Mouse (Mus musculus): ENCODE measurements around the gene Kcnma1. TPM values are rescaled to one million over a fixed set of nuclear protein-coding genes. Genes with fewer than 3 reads are reported as not detected.

Gene Kcnma1
- polyA plus RNA-seq, 1 experiment: 3.5 TPM

GRCm38 (mm10) chr14:23931671-23932071 is 82.6 kb downstream of the Kcnma1 start:
- H3K4me3 ChIP-seq (ENCODE audit: low read depth, low read length): no peak overlapping the region
- TF ChIP-seq POLR2A (IDR thresholded peaks at IDR 0.05; ENCODE audit: low read depth, low read length) (no peak), CTCF (IDR thresholded peaks at IDR 0.05; ENCODE audit: extremely low read depth, insufficient read length, insufficient replicate concordance, low read depth, low read length) (no peak)
- H3K27ac ChIP-seq (ENCODE audit: insufficient read depth, low read depth, low read length): no peak overlapping the region
- WGBS: 76% methylated on average over 6 of the region's 6 CpGs
- no peaks in the 10 kb centered on the region for H3K4me1 ChIP-seq (ENCODE audit: control insufficient read depth, insufficient read depth, insufficient read length, low read length)
- no peaks in the 10 kb centered on the region for H3K36me3 ChIP-seq (ENCODE audit: control insufficient read depth, insufficient read depth, low read length)
- no peaks in the 10 kb centered on the region for H3K27me3 ChIP-seq (ENCODE audit: control insufficient read depth, insufficient read depth, low read length)

- no peaks in the 10 kb centered on the region for H3K27me3 ChIP-seq (ENCODE audit: control insufficient read depth, insufficient read depth, low read length)
- H3K4me3 ChIP-seq (ENCODE audit: low read depth, low read length): no peak overlapping the region
- H3K27ac ChIP-seq (ENCODE audit: insufficient read depth, low read depth, low read length): no peak overlapping the region
- WGBS: 76% methylated on average over 3 of the region's 3 CpGs
- no peaks in the 10 kb centered on the region for H3K36me3 ChIP-seq (ENCODE audit: control insufficient read depth, insufficient read depth, low read length)
- TF ChIP-seq CTCF (IDR thresholded peaks at IDR 0.05; ENCODE audit: extremely low read depth, insufficient read length, insufficient replicate concordance, low read depth, low read length): no peak
- TF ChIP-seq POLR2A (IDR thresholded peaks at IDR 0.05; ENCODE audit: low read depth, low read length): no peak
- no peaks in the 10 kb centered on the region for H3K4me1 ChIP-seq (ENCODE audit: control insufficient read depth, insufficient read depth, insufficient read length, low read length)
Observed at GRCm38 (mm10) chr14:23929168-23929567, 85.1 kb downstream of the Kcnma1 start.

DNA sequence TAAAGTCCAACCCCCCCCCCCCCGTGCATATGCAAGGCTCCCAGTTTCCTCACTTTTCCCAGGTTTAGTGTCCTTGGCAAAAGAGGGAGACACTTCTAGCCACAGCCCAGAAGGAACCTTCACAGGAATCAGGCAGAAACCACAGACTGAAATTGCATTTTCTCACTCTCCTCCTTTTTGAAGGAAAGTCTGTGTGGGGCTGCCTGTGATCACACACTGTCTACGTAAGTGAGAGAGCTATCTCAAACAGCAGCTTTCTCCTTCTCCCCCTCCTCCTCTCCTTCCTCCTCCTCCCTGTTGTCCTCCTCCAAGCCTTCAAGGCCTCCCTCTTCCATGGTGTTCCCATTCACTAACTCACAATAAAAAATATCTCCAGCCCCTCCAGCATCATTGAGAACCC is 90.9 kb downstream of the Kcnma1 start:
- H3K27me3 ChIP-seq (ENCODE audit: control insufficient read depth, insufficient read depth, low read length): no peaks in the 10 kb centered on the region
- 77% methylated on average over 2 of the region's 2 CpGs for WGBS

GRCm38 (mm10) chr14:23922755-23923154 is 91.5 kb downstream of the Kcnma1 start:
- no peaks in the 10 kb centered on the region for H3K36me3 ChIP-seq (ENCODE audit: control insufficient read depth, insufficient read depth, low read length)
- H3K27ac ChIP-seq (ENCODE audit: insufficient read depth, low read depth, low read length): no peak overlapping the region
- no peak for TF ChIP-seq POLR2A (IDR thresholded peaks at IDR 0.05; ENCODE audit: low read depth, low read length)
- TF ChIP-seq CTCF (IDR thresholded peaks at IDR 0.05; ENCODE audit: extremely low read depth, insufficient read length, insufficient replicate concordance, low read depth, low read length): no peak
- no peaks in the 10 kb centered on the region for H3K27me3 ChIP-seq (ENCODE audit: control insufficient read depth, insufficient read depth, low read length)
- no peaks in the 10 kb centered on the region for H3K4me1 ChIP-seq (ENCODE audit: control insufficient read depth, insufficient read depth, insufficient read length, low read length)
- no peak overlapping the region for H3K4me3 ChIP-seq (ENCODE audit: low read depth, low read length)
- 77% methylated on average over 3 of the region's 3 CpGs for WGBS

More for the DNA sequence above, 90.9 kb downstream of the Kcnma1 start:
- no peaks in the 10 kb centered on the region for H3K36me3 ChIP-seq (ENCODE audit: control insufficient read depth, insufficient read depth, low read length)
- no peak overlapping the region for H3K4me3 ChIP-seq (ENCODE audit: low read depth, low read length)
- H3K4me1 ChIP-seq (ENCODE audit: control insufficient read depth, insufficient read depth, insufficient read length, low read length): no peaks in the 10 kb centered on the region
- H3K27ac ChIP-seq (ENCODE audit: insufficient read depth, low read depth, low read length): no peak overlapping the region
- TF ChIP-seq CTCF (IDR thresholded peaks at IDR 0.05; ENCODE audit: extremely low read depth, insufficient read length, insufficient replicate concordance, low read depth, low read length) (no peak), POLR2A (IDR thresholded peaks at IDR 0.05; ENCODE audit: low read depth, low read length) (no peak)

DNA sequence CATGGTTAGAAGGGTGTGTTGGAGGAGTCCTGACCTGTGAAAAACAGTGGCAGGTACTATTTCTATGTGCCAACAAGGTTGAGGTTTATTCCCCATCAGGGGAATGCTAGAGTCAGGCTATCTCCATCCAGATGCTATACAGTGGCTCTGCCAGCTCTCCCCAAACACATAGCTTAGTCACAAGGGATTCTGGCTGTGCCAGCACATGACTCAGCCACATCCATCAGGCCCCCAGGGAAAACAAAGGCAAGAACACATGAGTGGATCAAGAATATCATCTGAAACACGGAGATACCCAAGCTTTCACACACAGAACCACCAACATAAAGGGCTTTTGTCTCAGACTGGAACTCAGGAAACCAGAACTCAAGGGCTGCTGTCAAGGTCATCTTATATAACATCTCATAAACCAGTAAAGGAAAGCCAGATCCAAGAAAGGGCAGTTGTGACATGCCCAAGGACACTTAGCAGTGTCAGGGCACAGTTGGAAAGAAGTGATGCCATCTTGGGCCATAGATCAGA is 103.1 kb downstream of the Kcnma1 start:
- H3K27ac ChIP-seq (ENCODE audit: insufficient read depth, low read depth, low read length): no peak overlapping the region
- H3K4me1 ChIP-seq (ENCODE audit: control insufficient read depth, insufficient read depth, insufficient read length, low read length): no peaks in the 10 kb centered on the region
- no peak overlapping the region for H3K4me3 ChIP-seq (ENCODE audit: low read depth, low read length)
- WGBS: 54% methylated on average over 1 of the region's 1 CpGs
- H3K27me3 ChIP-seq (ENCODE audit: control insufficient read depth, insufficient read depth, low read length): no peaks in the 10 kb centered on the region
- no peak for TF ChIP-seq CTCF (IDR thresholded peaks at IDR 0.05; ENCODE audit: extremely low read depth, insufficient read length, insufficient replicate concordance, low read depth, low read length)
- TF ChIP-seq POLR2A (IDR thresholded peaks at IDR 0.05; ENCODE audit: low read depth, low read length): no peak
- no peaks in the 10 kb centered on the region for H3K36me3 ChIP-seq (ENCODE audit: control insufficient read depth, insufficient read depth, low read length)

GRCm38 (mm10) chr14:23908564-23908963 is 105.7 kb downstream of the Kcnma1 start:
- 57% methylated on average over 5 of the region's 5 CpGs for WGBS
- TF ChIP-seq POLR2A (IDR thresholded peaks at IDR 0.05; ENCODE audit: low read depth, low read length) (no peak), CTCF (IDR thresholded peaks at IDR 0.05; ENCODE audit: extremely low read depth, insufficient read length, insufficient replicate concordance, low read depth, low read length) (no peak)
- Histone ChIP-seq H3K36me3 (ENCODE audit: control insufficient read depth, insufficient read depth, low read length) (no peaks in the 10 kb centered on the region), H3K4me1 (ENCODE audit: control insufficient read depth, insufficient read depth, insufficient read length, low read length) (no peaks in the 10 kb centered on the region), H3K27ac (ENCODE audit: insufficient read depth, low read depth, low read length) (no peak overlapping the region), H3K4me3 (ENCODE audit: low read depth, low read length) (no peak overlapping the region), H3K27me3 (ENCODE audit: control insufficient read depth, insufficient read depth, low read length) (no peaks in the 10 kb centered on the region)

DNA sequence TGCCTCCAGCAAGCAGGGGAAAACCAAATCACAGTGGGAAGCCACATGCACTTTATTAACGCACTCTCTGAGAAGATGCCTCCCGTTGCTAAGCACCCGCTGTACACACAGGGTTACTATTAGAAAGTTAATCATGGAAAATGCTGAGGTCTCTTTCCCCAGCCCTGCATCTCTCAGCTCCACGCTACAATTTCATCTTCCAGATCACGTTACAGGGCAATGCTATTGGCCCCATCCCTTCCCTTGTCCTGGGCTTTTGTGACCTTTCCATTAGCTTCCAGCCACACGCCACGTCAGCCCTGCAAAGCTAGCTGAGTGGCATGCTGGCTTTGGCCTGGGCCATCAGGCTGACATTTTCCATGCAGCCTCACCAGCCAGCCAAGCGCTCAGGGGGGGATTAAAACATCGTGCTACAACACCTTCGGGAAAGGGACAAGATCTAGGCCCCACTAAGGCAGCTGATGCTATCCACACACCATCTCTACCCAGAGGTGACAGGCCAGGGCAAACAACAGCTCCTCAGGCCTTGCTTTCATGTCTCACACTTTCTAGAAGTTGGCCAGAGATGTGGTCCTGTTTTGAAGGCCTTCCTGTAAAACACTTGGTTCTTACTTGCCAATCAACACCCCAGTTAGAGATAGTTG is 111.5 kb downstream of the Kcnma1 start:
- H3K36me3 ChIP-seq (ENCODE audit: control insufficient read depth, insufficient read depth, low read length): no peaks in the 10 kb centered on the region
- TF ChIP-seq CTCF (IDR thresholded peaks at IDR 0.05; ENCODE audit: extremely low read depth, insufficient read length, insufficient replicate concordance, low read depth, low read length) (no peak), POLR2A (IDR thresholded peaks at IDR 0.05; ENCODE audit: low read depth, low read length) (no peak)
- 54% methylated on average over 10 of the region's 10 CpGs for WGBS

More for the DNA sequence above, 111.5 kb downstream of the Kcnma1 start:
- Histone ChIP-seq H3K4me1 (ENCODE audit: control insufficient read depth, insufficient read depth, insufficient read length, low read length) (no peaks in the 10 kb centered on the region), H3K27ac (ENCODE audit: insufficient read depth, low read depth, low read length) (no peak overlapping the region), H3K4me3 (ENCODE audit: low read depth, low read length) (no peak overlapping the region), H3K27me3 (ENCODE audit: control insufficient read depth, insufficient read depth, low read length) (no peaks in the 10 kb centered on the region)
